Mouse (Mus musculus): Measurements from ENCODE around the gene Taz.

- peak; percentile 83; the same call in 1 of the 2 replicates for TF ChIP-seq POLR2A (IDR thresholded peaks at IDR 0.05; ENCODE audit: borderline replicate concordance, extremely low read depth, insufficient read depth, insufficient read length, poor library complexity, severe bottlenecking)
- no peak for TF ChIP-seq CTCF (IDR thresholded peaks at IDR 0.05; ENCODE audit: borderline replicate concordance, extremely low read depth, insufficient read depth, insufficient read length)
Measured at GRCm38 (mm10) chrX:74246213-74246681, 35.5 kb upstream of the Taz start.
